Mouse (Mus musculus) kidney, postnatal 10 days (tissue): ENCODE measurements around the gene Mgl2.

Source experiments
- DNase-seq: peaks from one replicate; pipeline ENCODE4 v3.0.0; 2021; ENCODE audit warnings: mixed read lengths

Mgl2 gene

DNA sequence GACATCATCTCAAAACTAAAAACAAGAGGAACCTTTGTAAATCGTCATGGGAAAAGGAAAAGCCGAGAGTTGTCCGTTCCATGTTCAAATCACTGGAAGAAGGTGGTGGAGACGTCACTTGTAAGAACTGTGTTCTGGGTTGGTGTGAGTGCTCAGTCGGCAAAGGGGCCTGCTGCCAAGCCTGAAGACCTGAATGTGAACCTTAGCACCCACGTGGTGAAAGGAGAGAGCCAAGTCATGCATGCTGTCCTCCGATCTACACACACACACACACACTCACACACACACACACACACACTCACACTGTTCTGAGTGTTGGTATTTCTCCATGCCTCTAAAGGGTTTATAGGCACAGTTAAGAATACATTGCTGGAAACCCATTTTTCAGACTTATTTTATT is 41.1 kb downstream of the Mgl2 start:
- peak; percentile 55 for DNase-seq

DNA sequence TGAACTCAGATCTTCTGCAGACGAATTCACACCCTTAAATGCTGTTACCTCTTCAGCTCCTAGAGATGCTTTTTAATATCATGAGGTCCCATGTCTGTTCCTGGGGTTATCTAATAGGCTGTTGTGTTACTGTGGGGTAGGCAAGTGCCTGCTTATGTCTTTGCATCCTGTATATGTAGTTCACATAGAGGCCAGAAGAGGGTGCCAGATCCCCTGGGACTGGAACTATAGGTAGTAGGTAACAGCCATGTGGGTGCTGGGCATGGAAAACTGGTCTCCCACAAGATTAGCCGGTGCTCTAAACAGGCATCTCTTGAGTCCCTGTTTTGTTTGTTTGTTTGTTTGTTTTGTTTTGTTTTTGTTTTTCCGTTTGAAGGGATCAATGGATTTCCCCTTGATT is 41.7 kb downstream of the Mgl2 start:
- peak; percentile 42 for DNase-seq

GRCm38 (mm10) chr11:70172298-70172697 is 42.2 kb downstream of the Mgl2 start:
- DNase-seq: peak; percentile 25

- DNase-seq: peak; percentile 47
These were observed 44.4 kb downstream of the Mgl2 start for GRCm38 (mm10) chr11:70174491-70174890.

GRCm38 (mm10) chr11:70177647-70178046 is 47.5 kb downstream of the Mgl2 start:
- DNase-seq: peak; percentile 37

DNA sequence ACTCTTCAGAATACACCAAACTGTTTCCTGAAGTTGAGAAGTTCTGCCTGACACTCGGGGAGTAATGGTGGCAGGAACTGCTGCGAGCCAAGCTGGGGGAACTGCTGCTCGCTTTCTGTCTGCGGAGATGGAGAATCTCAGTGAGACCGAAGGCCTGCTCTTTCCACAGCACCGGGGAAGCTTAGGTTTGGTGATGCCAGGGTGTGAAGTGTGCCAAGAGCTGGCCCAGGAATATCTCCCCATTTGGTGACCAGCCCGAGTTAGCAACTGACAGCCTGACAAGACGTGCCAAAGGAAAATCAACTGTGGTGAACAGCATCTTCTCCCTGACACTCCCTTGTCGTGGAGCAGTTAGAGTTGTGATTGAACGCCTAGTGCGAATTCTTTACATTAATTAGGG is 48.2 kb downstream of the Mgl2 start:
- DNase-seq: no peak

DNA sequence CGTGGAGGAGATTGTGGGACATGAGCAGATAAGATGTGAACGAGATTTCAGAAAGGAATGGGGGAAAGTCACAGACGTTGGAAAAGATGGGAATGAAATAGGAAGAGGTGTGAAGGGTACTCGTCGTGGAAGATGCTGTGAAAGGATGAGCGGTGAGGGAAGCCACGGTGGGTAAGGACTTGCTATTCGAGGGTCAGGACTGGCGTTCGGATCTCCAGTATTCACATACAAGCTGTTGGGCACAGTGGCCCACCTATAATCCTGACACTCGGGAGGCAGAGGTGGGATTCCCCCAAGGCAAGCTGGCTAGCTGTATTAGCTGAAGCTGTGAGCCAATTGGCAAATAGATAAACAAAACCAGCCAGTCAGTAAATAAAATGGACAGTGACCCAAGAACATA is 48.6 kb downstream of the Mgl2 start:
- DNase-seq: no peak

DNA sequence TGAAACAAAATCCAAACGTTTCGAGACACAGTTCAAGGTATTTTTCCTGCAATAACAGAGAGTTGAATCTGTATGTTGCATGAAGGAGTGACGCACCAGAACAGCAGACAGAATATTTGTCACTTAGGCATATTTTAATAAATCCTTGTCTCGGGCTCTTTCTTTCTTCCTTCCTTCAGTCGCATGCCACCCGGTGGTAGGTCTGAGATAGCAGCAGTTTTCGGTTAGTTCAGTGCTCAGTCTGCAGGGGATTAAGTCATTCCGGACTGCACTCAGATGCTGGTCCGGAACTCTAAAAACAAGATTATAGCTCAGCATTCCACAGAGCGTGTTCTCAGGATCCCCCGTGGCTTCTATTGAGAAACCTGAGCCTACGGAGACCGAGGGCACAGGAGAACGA is 49.3 kb downstream of the Mgl2 start:
- DNase-seq: peak; percentile 37

- DNase-seq: no peak
These were observed 50.4 kb downstream of the Mgl2 start for GRCm38 (mm10) chr11:70180496-70180895.

DNA sequence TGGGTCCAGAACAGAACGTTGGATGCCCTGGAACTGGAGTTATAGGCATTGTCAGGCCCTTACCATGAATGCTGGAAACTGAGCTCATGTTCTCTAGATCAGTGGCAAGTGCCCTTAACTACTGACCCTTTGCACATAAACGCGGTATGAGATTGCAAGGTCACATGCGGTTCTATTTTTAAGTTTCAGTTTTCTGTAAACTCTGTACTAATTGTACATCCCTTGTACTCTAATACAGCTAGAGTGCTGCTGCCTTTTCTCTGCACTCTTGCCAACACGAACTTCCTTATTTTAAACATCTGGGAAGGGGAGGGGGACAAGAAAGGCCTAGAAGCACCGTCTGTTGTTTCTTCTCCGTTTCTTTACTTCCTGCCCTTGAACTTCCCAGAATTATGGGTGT is 55.0 kb downstream of the Mgl2 start:
- DNase-seq: no peak
